Mouse (Mus musculus) brain, embryonic 14.5 days (tissue): ENCODE data around the gene C1qtnf5.

Experiments used
- CTCF ChIP-seq: fragments of 200-500 bp; IDR thresholded peaks from 2 replicates; pipeline ENCODE4 v1.5.1; 2012; ENCODE audit warnings: inconsistent platforms, mild to moderate bottlenecking, moderate library complexity, borderline replicate concordance; ENCODE audit not compliant: insufficient read depth, insufficient read length; ENCODE audit errors: extremely low read depth
- POLR2A ChIP-seq: fragments of 200-500 bp; IDR thresholded peaks from 2 replicates; pipeline ENCODE4 v1.6.1; 2012; ENCODE audit warnings: mild to moderate bottlenecking, inconsistent platforms, borderline replicate concordance; ENCODE audit not compliant: poor library complexity, insufficient read depth, insufficient read length, severe bottlenecking; ENCODE audit errors: extremely low read depth

- TF ChIP-seq CTCF (no peak), POLR2A (no peak)
Measured at GRCm38 (mm10) chr9:44073115-44073514, 33.9 kb upstream of the C1qtnf5 start.
